Comparison of ENCODE assay signal across 12 mouse cellular contexts in genomic region chr6:111911997-111912396, GRCm38 (mm10).
DNase-seq lines count a peak whose midpoint lies in the region; TF ChIP-seq lines count a peak whose summit lies in the region.
"Had no signal": no experiment of that assay in that cellular context is flagged by ENCODE, and none has a peak within 500 bp of the region (broad histone marks: within the 10 kb centered on the region; RNA-seq: fewer than 3 reads in every experiment).

No protein-coding gene starts in this region.

- TF ChIP-seq EP300 in heart, adult 2 months (IDR thresholded peaks at IDR 0.05; ENCODE audit: insufficient read depth, low read depth, low read length): no peak

- no peaks in the 10 kb centered on the region for H3K79me2 ChIP-seq in heart, adult 2 months (replicated peaks; ENCODE audit: control insufficient read depth, insufficient read depth, low read length)

- intact Hi-C loops in heart, adult 2 months (cut with DNase I): no loop called here
- intact Hi-C loops in left cerebral cortex, postnatal 4 days (cut with DNase I): no loop called here

- WGBS in heart, adult 2 months: 39% methylated on average over 2 of the region's 2 CpGs

- H3K4me1 ChIP-seq in heart, adult 2 months (ENCODE audit: control insufficient read depth, insufficient read depth, low read length): no peaks in the 10 kb centered on the region
- H3K4me1 ChIP-seq: lung, embryonic 15.5 days had no signal

- H3K27ac ChIP-seq in heart, adult 2 months: no peak overlapping the region
- H3K27ac ChIP-seq: lung, embryonic 15.5 days; midbrain, embryonic 12.5 days had no signal

- no peak for DNase-seq in heart, adult 2 months
- no peak for DNase-seq in heart, postnatal 4 days
- DNase-seq in left cerebral cortex, postnatal 4 days: peak; percentile 8
- no peak for DNase-seq in left cerebral cortex, adult 18-20 months (ENCODE audit: low spot score in 2 of 2)
- peak; percentile 3 for DNase-seq in ZHBTc4 (ENCODE audit: low read depth, low spot score)
- DNase-seq in layer of hippocampus, adult 9-10 months (ENCODE audit: low spot score): peak; percentile 13
- DNase-seq in yolk sac, embryonic 10.5 days (ENCODE audit: low spot score): no peak
- DNase-seq: adrenal gland, adult 8-10 months; gastrocnemius, postnatal 14 days had no signal

- no peaks in the 10 kb centered on the region for H3K36me3 ChIP-seq in heart, adult 2 months (ENCODE audit: control insufficient read depth, insufficient read depth, low read length)
- H3K36me3 ChIP-seq: lung, embryonic 15.5 days; midbrain, embryonic 12.5 days had no signal

- no peak overlapping the region for H3K4me3 ChIP-seq in heart, adult 2 months
- H3K4me3 ChIP-seq: lung, embryonic 15.5 days; midbrain, embryonic 12.5 days had no signal

- no peak overlapping the region for H3K9ac ChIP-seq in heart, adult 2 months (ENCODE audit: low read depth, low read length)
- H3K9ac ChIP-seq: lung, embryonic 15.5 days; midbrain, embryonic 12.5 days had no signal

- peak; percentile 29 for TF ChIP-seq CTCF in heart, adult 2 months (IDR thresholded peaks at IDR 0.05)

- no peak for TF ChIP-seq POLR2A in heart, adult 2 months (IDR thresholded peaks at IDR 0.05; ENCODE audit: insufficient read depth, low read depth, low read length)

- no peaks in the 10 kb centered on the region for H3K27me3 ChIP-seq in heart, adult 2 months (ENCODE audit: control insufficient read depth, insufficient read depth, low read length)
- H3K27me3 ChIP-seq: CH12.LX; lung, embryonic 15.5 days; midbrain, embryonic 12.5 days had no signal

Comparison
In these comparisons a context has a peak if more than half of its experiments do, and no peak if none do; other contexts are left out.
1. DNase-seq: peak in left cerebral cortex, postnatal 4 days (single experiment), ZHBTc4 (single experiment) and layer of hippocampus, adult 9-10 months (single experiment); none in heart, adult 2 months (0 of 2), heart, postnatal 4 days (single experiment), left cerebral cortex, adult 18-20 months (0 of 2) and yolk sac, embryonic 10.5 days (single experiment).